Mouse (Mus musculus) liver, postnatal 0 days (tissue): ENCODE data around the gene Actg2. TPM values are rescaled to one million over a fixed set of nuclear protein-coding genes. Genes with fewer than 3 reads are reported as not detected.

Experiments used
- ATAC-seq: fragments of 200-750 bp; cut with Nextera tagmentation; 2 replicates; pipeline ENCODE4 v1.8.0; 2017; ENCODE audit warnings: mild to moderate bottlenecking, moderate library complexity
- DNase-seq: peaks from one replicate; pipeline ENCODE4 v3.0.0-alpha.2; 2016
- H3K27ac ChIP-seq: fragments of 300-500 bp; sonication (generic); 2 replicates; pipeline ENCODE4 v1.5.1; 2014; ENCODE audit warnings: antibody characterized with exemption, moderate library complexity, mild to moderate bottlenecking, low read depth
- H3K27me3 ChIP-seq: fragments of 300-500 bp; sonication (generic); 2 replicates; pipeline ENCODE4 v1.6.1; 2014; ENCODE audit warnings: low read length, control low read depth, mixed read lengths; ENCODE audit not compliant: insufficient read depth
- H3K36me3 ChIP-seq: fragments of 300-500 bp; sonication (generic); replicated peaks from 2 replicates; pipeline ENCODE4 v1.6.1; 2014; ENCODE audit warnings: mild to moderate bottlenecking, control low read depth, low read length, moderate library complexity, mixed read lengths; ENCODE audit not compliant: insufficient read depth
- H3K4me1 ChIP-seq: fragments of 300-500 bp; sonication (generic); 2 replicates; pipeline ENCODE4 v1.6.1; 2014; ENCODE audit warnings: antibody characterized with exemption, mild to moderate bottlenecking, control low read depth; ENCODE audit not compliant: insufficient read depth
- H3K4me2 ChIP-seq: fragments of 300-500 bp; sonication (generic); 2 replicates; pipeline ENCODE4 v1.6.1; 2014; ENCODE audit warnings: low read depth, mild to moderate bottlenecking, low read length, moderate library complexity, mixed read lengths
- H3K4me3 ChIP-seq: fragments of 300-500 bp; sonication (generic); 2 replicates; pipeline ENCODE4 v1.5.1; 2014; ENCODE audit warnings: low read depth, low read length
- H3K9ac ChIP-seq: fragments of 300-500 bp; sonication (generic); replicated peaks from 2 replicates; pipeline ENCODE4 v1.6.1; 2014; ENCODE audit warnings: mild to moderate bottlenecking, moderate library complexity
- H3K9me3 ChIP-seq: fragments of 300-500 bp; sonication (generic); 2 replicates; pipeline ENCODE4 v1.6.1; 2016; ENCODE audit warnings: mild to moderate bottlenecking, control low read depth, low read length, mixed read lengths
- CTCF ChIP-seq: sonication (generic); IDR thresholded peaks from 2 replicates; pipeline ENCODE4 v1.5.1; 2016; ENCODE audit warnings: antibody characterized with exemption, low read depth
- EP300 ChIP-seq: IDR thresholded peaks from 2 replicates; pipeline ENCODE4 v1.6.1; 2016; ENCODE audit warnings: antibody characterized with exemption, low read depth, mild to moderate bottlenecking
- WGBS: fragments of 180-500 bp; shearing (Covaris S2); extraction: QIAGEN DNeasy Blood & Tissue Kit; methylation state at CpG from one replicate; pipeline ENCODE4 v1.1.7; 2014; ENCODE audit not compliant: insufficient replicate concordance; 5-methylcytosine and 5-hydroxymethylcytosine counted together
- polyA plus RNA-seq: library from polyadenylated mRNA; unstranded; fragments of >200 nt; fragmentation: Nextera tagmentation; extraction: Ambion mirVana; gene quantifications from 2 replicates; pipeline ENCODE4 v1.2.1, GENCODE M21; 2015

The Actg2 gene
- polyA plus RNA-seq, 1 experiment from 2014 or later, result 2.1 TPM

- Histone ChIP-seq H3K27me3 (no peaks in the 10 kb centered on the region), H3K4me2 (no peak overlapping the region), H3K9ac (no peak overlapping the region), H3K9me3 (no peaks in the 10 kb centered on the region), H3K36me3 (peaks cover 45% of the 10 kb centered on the region), H3K4me1 (peaks cover 4% of the 10 kb centered on the region; the same call in 1 of the 2 replicates), H3K27ac (no peak overlapping the region), H3K4me3 (no peak overlapping the region)
- DNase-seq, result no peak
- WGBS, result 68% methylated on average over 4 of the region's 4 CpGs
- TF ChIP-seq EP300 (no peak), CTCF (no peak)
- ATAC-seq, result no peak
Observed at GRCm38 (mm10) chr6:83485854-83486253, 50.2 kb downstream of the Actg2 start.

GRCm38 (mm10) chr6:83483776-83484175 is 52.3 kb downstream of the Actg2 start:
- Histone ChIP-seq H3K4me1 (peaks cover 4% of the 10 kb centered on the region; the same call in 1 of the 2 replicates), H3K4me2 (no peak overlapping the region), H3K4me3 (no peak overlapping the region), H3K36me3 (peaks cover 40% of the 10 kb centered on the region), H3K9me3 (no peaks in the 10 kb centered on the region), H3K27me3 (no peaks in the 10 kb centered on the region), H3K27ac (no peak overlapping the region), H3K9ac (no peak overlapping the region)
- ATAC-seq (no peak), DNase-seq (no peak)
- TF ChIP-seq EP300, result no peak
- no peak for TF ChIP-seq CTCF
- 88% methylated on average over 7 of the region's 7 CpGs for WGBS

- Histone ChIP-seq H3K27ac (peak overlapping the region; percentile 70), H3K4me3 (no peak overlapping the region), H3K36me3 (peaks cover 34% of the 10 kb centered on the region), H3K27me3 (no peaks in the 10 kb centered on the region), H3K9me3 (no peaks in the 10 kb centered on the region), H3K9ac (peak overlapping the region; percentile 16; the same call in 1 of the 2 replicates), H3K4me1 (peaks cover 4% of the 10 kb centered on the region; the same call in 1 of the 2 replicates), H3K4me2 (no peak overlapping the region)
- TF ChIP-seq CTCF, result no peak
- no peak for TF ChIP-seq EP300
- DNase-seq, result no peak
- WGBS, result 31% methylated on average over 10 of the region's 10 CpGs
- ATAC-seq, result peak; percentile 70
Observed at GRCm38 (mm10) chr6:83482418-83483085, 53.5 kb downstream of the Actg2 start.

- Histone ChIP-seq H3K4me3 (no peak overlapping the region), H3K9me3 (no peaks in the 10 kb centered on the region), H3K4me1 (peaks cover 6% of the 10 kb centered on the region; the same call in 1 of the 2 replicates), H3K27me3 (no peaks in the 10 kb centered on the region), H3K36me3 (peaks cover 22% of the 10 kb centered on the region), H3K4me2 (no peak overlapping the region), H3K9ac (no peak overlapping the region), H3K27ac (no peak overlapping the region)
- WGBS, result 82% methylated on average over 6 of the region's 6 CpGs
- no peak for TF ChIP-seq EP300
- no peak for TF ChIP-seq CTCF
- DNase-seq (no peak), ATAC-seq (no peak)
Observed at GRCm38 (mm10) chr6:83480019-83480655, 55.9 kb downstream of the Actg2 start.

GRCm38 (mm10) chr6:83479193-83479592 is 56.9 kb downstream of the Actg2 start:
- no peaks in the 10 kb centered on the region for H3K27me3 ChIP-seq
- H3K4me3 ChIP-seq, result no peak overlapping the region
- DNase-seq (no peak), ATAC-seq (no peak)
- no peak overlapping the region for H3K27ac ChIP-seq
- H3K9me3 ChIP-seq, result no peaks in the 10 kb centered on the region
- TF ChIP-seq CTCF (no peak), EP300 (no peak)
- 55% methylated on average over 2 of the region's 2 CpGs for WGBS
- H3K9ac ChIP-seq, result no peak overlapping the region
- peaks cover 17% of the 10 kb centered on the region for H3K36me3 ChIP-seq
- peaks cover 6% of the 10 kb centered on the region; the same call in 1 of the 2 replicates for H3K4me1 ChIP-seq
- no peak overlapping the region for H3K4me2 ChIP-seq

GRCm38 (mm10) chr6:83478628-83479027 is 57.4 kb downstream of the Actg2 start:
- Histone ChIP-seq H3K27me3 (no peaks in the 10 kb centered on the region), H3K9me3 (no peaks in the 10 kb centered on the region), H3K36me3 (peaks cover 17% of the 10 kb centered on the region), H3K4me3 (no peak overlapping the region), H3K9ac (no peak overlapping the region), H3K4me2 (no peak overlapping the region), H3K27ac (no peak overlapping the region), H3K4me1 (peaks cover 6% of the 10 kb centered on the region; the same call in 1 of the 2 replicates)
- 80% methylated on average over 7 of the region's 7 CpGs for WGBS
- TF ChIP-seq EP300 (no peak), CTCF (no peak)
- DNase-seq (no peak), ATAC-seq (no peak)
